Mouse (Mus musculus) frontal cortex, postnatal 10 days (tissue): ENCODE data around the gene Rab20.

Experiments
- DNase-seq, 2 experiments: peaks; one replicate each; pipeline ENCODE4 v3.0.0; 2022; ENCODE audit warnings: low spot score in 2 of 2, mixed read lengths in 1 of 2

The Rab20 gene

GRCm38 (mm10) chr8:11404614-11405013, 73.9 kb downstream of the Rab20 start:
- no peak for DNase-seq

- DNase-seq = no peak
Observed at GRCm38 (mm10) chr8:11403813-11404212, 74.7 kb downstream of the Rab20 start.
